Mouse (Mus musculus) urinary bladder, adult 18-20 months (tissue): ENCODE data around the gene Slc25a3.

Experiments used
- DNase-seq, 2 experiments: peaks; one replicate each; pipeline ENCODE4 v3.0.0; 2022; ENCODE audit warnings: low spot score in 2 of 2, mixed read lengths in 2 of 2

Slc25a3 gene

DNA sequence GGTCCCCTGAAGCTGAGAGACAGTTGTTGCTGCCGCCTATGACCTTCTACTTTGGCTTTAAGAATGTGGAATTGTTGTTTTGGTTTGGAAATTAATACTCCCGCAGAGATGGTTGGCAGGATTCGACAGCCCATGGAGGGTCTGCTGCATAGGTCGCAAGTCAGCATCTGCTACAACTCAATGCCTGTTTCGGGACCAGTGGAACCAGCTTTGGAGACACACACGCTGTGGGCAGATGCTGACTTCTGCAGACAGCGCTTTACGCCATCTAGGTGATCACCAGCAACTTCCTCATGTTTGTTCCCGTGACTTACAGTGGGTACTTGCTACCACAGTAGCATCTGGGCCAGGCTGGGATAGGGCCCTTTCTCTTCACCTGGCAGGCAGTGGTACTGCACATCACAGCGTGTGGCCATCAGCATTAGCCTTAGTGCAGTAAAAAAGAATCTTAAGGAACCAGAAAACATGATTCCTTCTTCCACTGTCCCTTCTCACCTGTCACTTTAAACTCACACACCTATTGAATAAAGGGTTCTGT, 18.9 kb upstream of the Slc25a3 start:
- no peak for DNase-seq

DNA sequence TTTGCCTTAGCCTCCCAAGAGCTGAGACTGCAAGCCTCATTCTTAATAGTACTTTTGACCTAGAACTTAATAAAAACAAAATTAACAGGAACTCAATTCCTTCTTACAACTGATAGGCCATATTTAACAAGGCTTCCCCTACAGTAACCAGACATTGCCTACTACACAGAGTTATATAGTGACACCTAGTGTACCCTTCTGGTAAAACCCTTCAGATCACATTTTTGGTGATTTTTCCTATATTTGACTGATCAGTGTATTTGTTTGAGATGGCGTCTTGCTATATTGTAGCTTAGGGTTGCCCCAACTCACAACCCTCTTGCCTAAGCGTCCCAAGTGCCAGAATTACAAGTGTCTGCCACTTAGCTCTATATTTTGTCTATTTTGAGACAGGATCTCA, 17.7 kb upstream of the Slc25a3 start:
- no peak for DNase-seq

DNA sequence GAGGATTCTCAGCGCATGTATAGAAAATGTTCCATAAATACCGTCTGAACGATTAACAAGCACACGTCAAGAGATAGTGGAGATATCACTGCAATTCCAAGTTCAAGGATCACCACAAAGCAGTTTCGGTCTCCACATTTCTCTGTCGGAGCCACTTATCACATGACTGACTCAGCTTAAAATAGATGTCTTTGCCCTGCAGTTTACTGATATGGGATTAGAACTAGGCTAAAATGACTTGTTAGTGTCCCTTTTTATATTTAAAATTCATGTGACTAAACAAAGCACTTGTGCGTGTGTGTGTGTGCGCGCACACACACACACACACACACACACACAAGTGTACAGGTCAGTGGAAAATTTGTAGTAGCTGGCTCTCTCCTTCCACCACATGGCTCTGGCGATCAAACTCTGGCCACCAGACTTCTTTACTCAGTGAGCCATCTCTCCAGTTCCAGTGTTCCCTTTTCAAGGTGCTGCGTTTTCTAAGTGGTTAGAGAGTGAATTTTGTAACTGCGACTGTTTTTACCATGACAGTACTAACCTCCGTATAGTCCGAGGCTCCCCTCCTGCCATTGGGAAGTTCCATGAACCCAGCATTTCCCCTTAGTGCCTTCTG, 15.4 kb upstream of the Slc25a3 start:
- DNase-seq, result no peak

DNA sequence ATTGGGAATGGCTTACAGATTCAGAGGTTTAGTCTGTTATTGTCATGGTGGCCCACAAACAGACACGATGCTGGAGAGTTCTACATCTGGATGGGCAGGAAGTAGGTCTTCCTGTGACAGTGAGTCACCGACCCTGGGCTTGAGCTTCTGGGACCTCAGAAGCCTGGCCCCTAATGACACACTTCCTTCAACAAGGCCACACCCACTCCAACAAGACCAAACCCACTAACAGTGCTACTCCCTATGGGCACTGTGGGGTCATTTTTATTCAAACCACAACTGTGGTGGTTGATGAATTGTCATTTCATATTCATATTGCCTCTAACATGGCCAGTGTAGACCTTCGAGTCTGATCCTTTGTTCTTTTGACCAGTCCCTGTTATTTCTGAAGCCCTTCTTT, 14.5 kb upstream of the Slc25a3 start:
- DNase-seq, result no peak

DNA sequence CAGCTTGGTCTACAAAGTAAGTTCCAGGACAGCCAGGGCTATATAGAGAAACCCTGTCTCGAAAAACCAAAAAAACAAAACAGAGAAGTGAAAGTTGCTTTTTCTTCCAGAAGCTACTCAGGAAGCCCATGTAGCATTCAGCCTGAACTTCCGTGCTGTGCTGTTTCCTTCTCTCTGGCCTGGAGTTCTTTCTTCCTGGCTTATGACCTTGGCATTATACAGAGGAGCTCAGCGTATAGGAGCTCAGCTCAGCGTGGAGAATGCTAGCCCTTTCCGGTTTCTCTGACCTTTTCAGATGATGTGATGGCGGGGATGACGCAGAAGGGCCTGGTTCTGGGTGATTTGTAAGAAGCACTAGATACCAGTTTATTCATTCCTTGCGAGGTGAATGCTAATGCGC, 13.5 kb upstream of the Slc25a3 start:
- no peak for DNase-seq

DNA sequence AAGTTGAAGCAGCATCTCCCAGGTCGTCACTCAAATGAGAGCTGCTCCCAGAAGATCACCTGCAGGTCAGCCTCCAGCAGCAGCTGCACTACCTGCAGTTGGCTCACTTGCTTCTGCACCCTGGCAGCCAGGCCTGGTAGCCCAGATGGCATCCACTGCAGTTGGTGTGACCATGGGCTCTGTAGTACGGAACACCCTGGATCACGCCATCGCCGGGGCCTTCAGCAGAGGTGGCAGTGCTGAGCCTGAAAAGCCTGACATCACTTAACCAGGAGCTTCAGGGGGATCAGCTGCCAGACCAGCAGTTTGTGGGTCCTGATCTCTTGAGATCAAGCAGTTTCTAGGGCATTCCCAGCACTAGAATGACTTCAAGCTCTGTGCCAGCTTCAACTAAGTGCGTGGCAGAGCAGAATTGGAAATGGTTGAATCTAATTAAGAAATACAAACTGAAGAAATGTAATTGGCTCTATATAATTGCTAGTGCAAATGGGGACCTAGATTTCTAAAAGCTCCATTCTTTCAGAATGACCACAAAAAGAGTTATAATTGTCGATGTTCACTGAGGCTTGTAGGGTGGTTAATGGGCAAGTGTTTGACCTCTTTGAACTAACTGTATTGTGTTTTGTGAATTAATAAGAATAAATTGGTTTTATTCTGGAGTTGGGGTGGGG, 11.6 kb upstream of the Slc25a3 start:
- DNase-seq, result no peak

DNA sequence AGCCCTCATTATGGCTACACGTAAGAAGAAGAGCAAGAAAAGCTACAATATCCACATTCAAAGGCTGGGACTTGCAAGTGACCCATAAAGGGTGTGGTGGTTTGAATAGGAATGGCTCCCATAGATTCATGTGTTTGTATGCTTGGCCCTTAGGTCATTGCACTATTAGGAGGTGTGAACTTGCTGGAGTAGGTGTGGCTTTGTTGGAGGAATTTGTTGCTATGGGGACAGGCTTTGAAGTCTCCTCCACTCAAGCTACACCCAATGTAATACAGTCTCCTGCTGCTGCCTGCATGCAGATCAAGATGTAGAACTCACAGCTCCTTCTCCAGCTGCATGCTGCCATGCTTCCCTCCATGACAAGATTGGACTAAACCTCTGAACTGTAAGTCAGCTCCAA, 7.7 kb upstream of the Slc25a3 start:
- no peak for DNase-seq

DNA sequence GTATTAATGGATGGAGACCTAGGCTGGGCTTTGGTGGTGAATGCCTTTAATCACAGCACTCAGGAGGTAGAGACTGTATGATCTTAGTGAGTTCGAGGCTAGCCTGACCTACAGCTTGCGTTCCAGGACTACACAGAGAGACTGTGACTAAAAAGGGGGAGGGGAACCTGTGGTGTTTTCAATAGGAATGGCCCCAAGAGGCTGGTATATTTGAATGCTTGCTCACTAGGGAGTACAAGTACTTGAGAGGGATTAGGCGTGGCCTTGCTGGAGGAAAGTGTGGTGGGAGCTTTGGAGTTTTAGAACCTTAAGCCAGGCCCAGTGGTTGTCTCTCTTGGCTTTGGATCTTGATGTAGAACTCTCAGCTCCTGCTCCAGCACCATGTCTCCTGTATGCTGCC, 6.9 kb upstream of the Slc25a3 start:
- DNase-seq, result no peak

DNA sequence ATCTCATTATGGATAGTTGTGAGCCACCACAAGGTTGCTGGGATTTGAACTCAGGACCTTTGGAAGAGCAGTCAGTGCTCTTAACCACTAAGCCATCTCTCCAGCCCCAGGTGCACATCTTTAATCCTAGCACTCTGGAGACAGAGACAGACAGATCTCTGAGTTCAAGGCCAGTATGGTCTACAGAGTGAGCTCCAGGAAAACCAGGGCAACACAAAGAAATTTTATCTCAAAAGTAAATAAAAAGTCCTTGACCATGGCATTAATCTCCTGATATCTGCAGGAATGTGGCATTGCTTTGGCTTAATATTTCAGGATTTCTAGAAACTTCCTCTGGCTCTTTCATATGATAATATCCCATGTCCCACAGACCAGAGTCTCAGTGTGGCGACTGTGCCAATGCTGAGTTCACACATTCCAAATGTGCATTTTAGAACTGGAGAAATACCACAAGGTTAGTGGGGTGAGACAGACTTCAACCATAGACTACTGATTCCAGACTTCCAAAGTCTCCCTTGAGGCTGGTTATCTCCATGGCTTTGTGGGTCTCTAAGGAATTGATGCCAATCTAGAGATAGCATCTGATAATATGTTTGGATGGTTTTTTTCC, 4.8 kb upstream of the Slc25a3 start:
- DNase-seq, result no peak

DNA sequence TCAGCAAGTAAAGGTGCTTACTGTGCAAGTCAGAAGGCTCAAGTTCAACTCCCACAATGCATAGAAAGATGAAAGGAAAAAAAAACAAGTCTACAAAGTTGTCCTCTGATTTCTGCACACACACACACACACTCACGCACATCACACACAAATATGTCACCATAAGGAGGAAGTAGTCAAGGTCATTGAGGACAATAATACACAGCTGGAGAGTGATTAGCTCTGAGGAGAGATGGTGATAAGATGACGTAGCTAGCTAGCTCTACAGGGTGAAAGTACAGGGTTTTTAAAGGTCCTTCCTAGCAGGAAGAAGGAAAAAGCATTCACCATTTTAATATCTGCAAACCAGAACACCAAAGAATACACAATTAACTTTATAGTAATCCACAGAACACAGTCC, 3.5 kb upstream of the Slc25a3 start:
- DNase-seq, result no peak

DNA sequence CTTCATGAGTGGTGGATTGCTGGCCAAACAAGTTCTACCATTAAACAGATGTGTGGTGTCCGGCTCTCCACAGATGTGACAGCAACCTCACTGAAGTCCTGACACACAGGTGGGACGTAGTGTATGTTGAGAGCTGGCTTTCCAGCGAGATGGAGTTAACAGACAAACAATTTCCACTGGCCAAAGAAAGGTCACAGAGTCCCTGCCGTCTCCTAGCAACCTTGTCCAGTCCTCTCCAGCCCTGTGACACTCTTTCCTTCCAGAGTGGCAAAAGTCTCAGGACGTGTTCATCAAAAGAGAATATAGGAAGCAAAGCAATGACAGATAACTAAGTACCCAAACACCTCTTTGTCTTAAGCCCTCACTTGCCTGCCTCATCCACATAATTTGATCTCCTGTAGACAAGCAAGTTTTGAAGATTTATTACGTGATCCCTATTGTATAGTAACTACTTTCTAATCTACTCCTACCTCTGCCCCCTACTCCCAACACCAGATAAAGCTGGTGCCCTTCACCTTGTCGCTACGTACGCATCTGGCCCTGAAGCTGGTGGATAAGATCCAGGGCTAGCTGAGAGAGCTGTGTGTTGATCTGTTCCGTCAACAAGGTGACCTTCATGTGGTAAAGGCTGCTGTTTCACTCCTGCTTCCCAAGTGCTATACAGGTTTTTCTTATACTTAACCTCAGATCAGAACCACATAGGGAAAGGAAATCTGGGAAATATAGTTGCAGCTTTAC, 2.9 kb upstream of the Slc25a3 start:
- no peak for DNase-seq

DNA sequence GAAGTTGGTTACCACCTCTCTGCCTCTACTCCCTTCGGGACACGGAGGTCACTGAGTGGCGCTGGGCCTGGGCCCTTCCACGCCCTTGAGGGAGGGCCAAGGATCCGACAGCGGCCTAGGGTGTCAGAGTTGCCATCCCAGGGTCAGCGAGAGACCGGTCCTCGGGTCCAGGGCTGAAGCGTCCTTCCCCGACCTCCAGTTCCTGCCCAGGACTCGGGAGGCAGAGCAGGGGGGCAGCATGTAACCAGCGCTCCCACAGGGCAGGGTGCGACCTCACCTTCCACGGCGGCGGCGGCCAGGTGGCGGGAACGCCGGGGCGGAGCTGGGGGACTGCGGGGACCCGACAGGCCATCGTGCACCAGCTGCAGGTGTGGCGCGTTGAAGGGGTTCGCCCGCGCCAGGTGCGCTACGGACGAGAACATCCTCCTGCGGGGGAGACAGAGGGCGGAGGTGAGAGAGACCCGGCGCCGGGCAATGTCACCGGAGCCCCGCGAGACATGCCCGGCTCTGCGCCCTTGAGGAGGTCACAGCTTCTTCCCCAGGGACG, 505 bp downstream of the Slc25a3 start:
- peak in 1 of 2 experiments; percentile 15 for DNase-seq

DNA sequence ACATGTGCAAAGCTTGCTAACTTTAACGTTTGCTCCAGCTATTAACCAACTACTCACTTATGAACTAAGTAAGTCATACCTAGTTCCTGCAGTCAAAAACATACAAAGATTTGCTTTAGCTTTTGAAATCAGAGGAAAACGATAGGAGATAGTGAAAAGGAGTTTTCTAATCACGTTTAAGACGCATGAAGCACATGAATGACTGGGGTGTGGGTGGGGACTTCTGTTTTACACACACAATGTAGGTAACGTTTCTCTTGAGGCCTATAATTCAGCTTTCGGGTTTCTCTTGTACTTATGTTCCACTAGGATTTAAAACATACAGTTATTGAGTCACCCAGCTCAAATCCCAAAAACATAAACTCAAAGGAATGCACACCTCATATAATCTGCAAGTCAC, 1.2 kb downstream of the Slc25a3 start:
- no peak for DNase-seq

DNA sequence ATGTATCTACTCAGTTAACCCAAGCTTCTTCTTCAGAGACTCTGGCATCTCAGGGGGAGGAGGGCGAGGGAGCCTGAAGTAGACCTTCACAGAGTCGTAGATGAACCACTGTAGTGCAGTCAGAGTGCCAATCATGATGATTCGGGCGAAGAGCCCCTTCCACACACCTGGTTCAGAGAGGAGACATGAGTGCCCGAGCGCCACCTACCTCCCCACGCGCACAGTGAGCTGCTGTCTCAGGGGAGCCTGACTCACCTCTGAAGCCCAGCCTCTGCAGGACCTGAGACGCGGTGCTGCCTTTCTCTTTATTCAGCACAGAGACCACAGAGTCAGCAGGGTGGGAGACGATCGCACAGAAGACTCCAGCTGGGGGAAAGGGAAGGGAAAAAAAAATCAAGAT, 6.9 kb downstream of the Slc25a3 start:
- DNase-seq, result no peak

DNA sequence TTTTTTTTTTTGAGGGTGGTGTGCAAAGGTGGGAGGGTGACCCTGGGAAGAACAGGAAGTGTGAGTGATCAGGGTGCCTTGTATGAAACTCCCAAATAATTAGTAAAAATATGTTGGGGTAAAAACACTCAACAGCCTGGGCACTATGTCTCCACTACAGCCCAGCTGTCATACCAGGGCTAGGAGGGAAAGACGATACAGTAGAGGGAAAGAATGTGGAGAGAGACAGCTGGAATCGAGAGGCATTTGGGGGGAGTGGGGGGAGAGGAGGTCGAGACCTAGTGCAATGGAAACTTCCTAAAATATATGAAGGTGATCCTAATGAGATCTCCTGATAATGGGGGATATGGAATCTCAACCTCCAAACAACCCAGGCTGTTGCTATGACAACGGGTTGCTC, 14.0 kb downstream of the Slc25a3 start:
- DNase-seq, result no peak

DNA sequence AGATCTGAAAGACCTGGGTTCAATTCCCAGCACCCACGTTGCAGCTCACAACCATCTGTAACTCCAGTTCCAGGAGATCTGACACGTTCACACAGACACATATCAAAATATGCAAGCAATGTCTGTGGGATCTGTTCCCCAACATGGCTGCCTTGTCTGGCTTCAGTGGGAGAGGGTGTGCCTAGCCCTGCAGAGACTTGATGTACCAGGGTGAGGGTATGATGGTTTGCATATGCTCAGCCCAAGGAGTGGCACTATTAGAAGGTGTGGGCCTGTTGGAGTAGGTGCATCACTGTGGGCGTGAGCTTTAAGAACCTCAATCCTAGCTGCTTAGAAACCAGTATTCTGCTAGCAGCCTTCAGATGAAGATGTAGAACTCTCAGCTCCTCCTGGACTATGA, 17.9 kb downstream of the Slc25a3 start:
- no peak for DNase-seq

DNA sequence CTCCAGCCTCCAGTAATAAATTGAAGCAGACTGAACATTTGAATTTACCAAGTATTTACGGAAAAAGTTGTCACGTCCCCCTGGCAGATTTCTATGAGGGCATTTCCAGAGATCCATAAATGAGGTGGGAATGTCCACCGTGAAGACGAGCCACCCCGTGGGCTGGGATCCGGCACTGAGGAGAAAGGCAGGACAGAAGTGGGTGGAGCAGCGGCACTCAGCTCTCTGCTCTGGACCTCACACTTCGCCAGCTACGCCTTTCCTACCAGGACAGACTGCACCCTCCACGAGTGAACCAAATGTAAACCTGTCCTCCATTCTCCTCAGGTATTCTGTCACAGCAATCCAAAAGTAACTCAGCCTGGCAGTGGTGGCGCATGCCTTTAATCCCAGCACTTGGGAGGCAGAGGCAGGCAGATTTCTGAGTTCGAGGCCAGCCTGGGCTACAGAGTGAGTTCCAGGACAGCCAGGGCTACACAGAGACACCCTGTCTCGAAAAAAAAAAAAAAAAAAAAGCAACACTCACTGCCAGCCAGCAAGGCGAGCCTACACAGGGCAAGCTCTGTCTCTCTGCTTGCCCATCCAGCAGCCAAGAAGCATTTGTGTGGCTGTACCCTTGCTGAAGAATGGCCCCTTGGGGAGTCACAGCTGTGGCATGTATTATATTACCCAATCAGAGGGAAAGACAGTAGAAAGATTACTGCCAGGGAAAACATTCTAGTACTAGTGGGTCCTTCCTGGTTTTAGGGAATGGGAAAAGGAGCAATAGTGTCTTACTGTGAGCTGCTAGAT, 20.9 kb downstream of the Slc25a3 start:
- DNase-seq, result no peak

DNA sequence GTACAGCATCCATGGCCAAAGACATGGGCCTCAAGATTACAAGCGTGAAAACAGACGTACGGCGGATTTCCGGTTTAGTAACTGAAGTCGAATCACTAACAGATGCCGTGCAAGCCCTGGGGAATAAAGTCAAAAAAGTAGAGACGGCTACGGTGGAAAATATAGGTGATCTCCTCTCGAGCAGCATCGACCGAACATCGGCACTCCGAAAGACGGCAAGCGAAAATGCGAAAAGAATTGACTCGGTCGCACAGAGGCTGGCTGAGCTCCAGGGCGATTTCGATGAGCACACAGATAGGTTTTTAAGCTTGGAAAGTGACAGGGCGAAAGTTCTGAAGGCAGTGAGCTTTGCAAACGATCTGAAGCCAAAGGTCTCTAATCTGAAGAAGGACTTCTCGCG, 21.9 kb downstream of the Slc25a3 start:
- no peak for DNase-seq

DNA sequence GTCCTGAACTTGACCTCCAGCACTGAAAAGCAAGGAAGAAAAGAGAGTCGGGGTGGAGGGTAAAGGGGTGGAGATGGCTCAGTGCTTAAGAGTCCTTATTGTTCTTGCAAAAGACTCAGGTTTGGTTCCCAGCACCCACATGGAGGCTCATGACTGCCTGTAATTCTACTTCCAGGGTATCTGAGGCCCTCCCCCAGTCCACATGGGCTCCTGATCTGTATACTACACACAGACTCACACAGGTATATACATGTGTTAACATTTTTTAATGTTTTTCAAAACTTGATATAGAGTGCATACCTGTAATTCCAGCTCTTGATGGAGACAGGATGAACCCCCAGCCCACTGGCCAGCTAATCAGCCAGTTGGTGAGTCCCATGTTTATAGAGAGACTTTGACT, 23.8 kb downstream of the Slc25a3 start:
- no peak for DNase-seq

DNA sequence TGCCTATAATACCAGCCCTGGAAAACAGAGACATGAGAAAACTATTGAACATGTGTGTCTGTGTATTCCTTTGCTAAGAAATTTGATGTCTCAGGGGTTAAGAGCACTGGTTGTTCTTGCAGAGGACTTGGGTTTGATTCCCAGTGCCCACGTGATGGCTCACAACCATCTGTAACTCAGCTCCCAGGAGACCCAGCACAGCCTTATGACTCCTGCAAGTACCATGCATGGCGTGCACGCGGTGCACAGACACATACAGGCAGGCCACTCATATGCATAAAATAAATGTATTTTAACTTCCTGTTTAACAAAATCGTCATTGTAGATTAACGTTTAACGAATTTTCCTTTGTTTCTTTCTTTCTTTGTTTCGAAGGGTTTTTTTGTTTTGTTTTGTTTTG, 25.8 kb downstream of the Slc25a3 start:
- DNase-seq, result no peak
